Mouse (Mus musculus) liver, embryonic 14.5 days (tissue): ENCODE measurements around the gene Vps51.

Source experiments
- CTCF ChIP-seq: IDR thresholded peaks from 2 replicates; pipeline ENCODE4 v1.5.1; 2016; ENCODE audit warnings: antibody characterized with exemption, low read depth, control low read depth
- EP300 ChIP-seq: IDR thresholded peaks from 2 replicates; pipeline ENCODE4 v1.6.1; 2016; ENCODE audit warnings: antibody characterized with exemption, low read depth

DNA sequence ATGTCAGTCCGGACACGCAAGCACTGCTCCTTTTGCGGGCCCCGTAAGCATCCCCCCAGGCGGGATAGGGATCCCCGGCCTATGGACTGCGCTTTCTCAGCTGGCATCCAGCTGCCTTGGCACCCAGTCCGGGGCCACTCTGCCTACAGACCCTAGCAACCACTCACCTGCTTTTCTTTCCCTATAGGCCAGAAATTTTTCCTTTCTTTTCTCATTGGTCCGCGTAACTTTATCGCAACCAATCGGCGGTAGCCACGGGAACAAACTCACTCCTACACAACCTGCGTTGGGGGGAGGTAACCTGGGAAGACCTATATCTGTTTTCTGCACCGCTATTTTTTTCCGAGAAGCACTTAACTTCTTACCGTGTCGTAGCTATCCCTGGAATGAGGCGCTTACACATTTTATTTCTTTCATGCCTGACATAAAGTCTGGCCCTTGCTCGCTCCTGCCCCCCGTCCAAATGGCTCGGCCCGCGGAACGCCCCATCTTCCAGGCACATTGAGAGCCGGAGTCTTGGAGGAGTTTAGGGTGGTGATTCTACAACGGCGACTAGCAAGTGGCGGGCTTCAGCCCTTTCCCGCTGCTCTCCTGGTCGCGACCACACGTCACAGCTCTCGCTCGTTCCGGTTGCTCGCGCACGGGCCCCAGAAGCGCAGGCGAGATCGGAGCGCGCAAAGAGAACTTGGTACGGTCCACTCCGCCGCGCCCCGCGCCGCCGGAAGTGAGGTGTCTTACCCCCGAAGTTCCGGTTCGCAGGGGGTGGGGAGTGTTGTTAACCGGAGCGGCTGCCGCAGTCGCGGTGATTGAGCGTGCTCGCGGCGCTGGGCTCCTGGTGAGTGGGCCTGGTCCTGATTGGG lies 30.5 kb downstream of the Vps51 start, which contains the start of gene Syvn1:
- TF ChIP-seq CTCF: no peak
- TF ChIP-seq EP300: peak; percentile 33; the same call in 1 of the 2 replicates
